Mouse (Mus musculus) B cell, adult 2 months (primary cell): ENCODE data around the gene Plp2.

Source experiments
- DNase-seq, 2 experiments: peaks; one replicate each; pipeline ENCODE4 v3.0.0; 2022

Gene Plp2

GRCm38 (mm10) chrX:7661086-7661485, 10.1 kb downstream of the Plp2 start:
- no peak for DNase-seq

DNA sequence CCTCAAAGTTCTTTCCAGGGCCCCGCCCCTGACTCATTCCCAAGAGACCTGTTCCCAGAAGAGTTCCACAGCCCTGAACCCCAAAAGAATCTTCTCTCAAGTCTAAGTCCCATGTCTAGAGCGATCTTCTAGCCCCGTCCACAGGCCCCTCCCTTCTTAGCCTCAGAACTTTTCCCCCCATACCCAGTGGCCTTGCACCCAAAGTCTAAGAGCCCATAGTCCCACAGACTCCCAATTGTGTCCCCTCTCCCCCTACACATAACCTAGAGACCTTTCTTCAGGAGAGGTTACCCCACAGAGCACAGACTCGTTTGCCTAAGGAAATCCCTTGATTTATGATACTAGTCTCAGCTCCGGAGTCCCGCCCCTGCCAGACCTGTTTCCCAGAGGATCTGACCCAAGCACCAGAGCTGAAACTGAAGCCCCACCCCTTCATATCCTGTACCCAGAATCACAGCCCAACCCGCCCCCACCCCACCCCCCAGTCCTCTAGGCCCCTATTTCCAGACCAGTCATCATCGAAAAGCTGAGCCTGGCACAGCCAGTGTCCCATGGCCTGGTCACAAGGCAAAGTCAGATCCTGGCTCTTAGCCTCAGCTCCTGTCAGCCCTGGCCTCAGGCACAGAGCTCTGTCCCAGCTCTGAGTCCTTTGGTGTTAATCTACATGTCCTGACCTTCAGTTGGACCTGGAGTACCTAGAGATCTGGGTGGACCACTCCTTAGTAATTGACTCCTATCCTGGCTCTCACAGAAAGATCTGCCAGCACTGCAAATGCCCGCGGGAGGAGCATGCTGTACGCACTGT, 12.2 kb downstream of the Plp2 start:
- DNase-seq = no peak

DNA sequence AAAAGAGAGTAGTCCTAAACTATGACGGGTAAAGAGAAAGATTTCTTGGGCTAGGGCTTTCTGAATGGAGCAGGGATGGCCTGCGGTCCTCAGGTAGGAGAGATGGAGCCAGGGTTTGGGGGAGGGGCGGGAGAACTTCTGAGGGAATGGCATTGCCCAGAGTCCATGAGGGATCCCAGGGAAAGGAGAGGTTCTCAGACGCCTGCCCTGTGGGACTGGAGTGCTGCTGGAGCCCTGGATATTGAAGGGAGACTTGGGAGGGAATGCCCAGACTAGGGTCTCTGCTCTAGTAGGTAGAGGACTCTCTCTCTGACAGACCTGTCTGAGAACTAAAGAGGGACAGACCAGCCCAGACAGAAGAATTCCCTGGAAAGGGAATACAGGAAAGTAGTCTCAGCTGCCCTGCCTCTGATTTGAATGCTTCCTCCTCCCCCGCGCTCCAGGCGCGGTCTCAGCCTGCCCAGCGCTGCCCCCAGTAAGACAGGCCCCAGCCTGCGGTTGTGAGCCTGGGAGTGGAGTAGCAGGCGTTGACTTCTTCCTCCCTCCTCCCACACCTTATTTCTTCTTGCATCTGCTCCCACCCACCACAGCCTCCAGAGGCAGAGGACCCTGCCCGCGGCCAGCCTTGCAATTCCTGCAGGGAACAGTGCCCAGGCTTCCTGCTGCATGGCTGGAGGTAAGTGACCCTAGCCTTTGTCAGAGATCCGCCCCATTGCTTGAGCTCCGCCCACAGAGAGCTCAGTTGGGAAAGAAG, 13.0 kb downstream of the Plp2 start:
- DNase-seq = no peak

DNA sequence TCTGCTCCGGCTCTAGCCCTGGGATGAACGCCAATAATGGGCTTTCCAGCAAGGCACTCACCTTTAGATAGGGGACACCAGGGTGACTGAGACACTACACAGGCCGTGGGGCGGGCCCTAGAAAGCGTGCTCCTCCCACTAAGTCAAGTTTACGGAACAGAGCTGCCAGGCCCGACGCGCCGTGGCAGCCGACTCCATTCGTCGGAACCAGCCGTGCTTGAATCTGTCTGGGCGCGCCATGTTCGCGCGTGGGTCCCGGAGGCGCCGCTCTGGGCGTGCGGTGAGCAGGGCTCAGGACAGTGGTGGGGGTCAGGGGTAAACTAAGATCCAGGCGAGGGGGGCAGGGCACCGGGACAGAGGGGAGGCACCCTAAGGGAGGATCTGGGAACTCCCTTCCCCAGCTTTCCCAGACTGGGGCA, 14.0 kb downstream of the Plp2 start, which contains the start of gene Prickle3:
TSS of gene Prickle3 (plus strand) at position 40 of the 419 bp plus-strand sequence.
- peak; percentile 72 to 75 for DNase-seq

DNA sequence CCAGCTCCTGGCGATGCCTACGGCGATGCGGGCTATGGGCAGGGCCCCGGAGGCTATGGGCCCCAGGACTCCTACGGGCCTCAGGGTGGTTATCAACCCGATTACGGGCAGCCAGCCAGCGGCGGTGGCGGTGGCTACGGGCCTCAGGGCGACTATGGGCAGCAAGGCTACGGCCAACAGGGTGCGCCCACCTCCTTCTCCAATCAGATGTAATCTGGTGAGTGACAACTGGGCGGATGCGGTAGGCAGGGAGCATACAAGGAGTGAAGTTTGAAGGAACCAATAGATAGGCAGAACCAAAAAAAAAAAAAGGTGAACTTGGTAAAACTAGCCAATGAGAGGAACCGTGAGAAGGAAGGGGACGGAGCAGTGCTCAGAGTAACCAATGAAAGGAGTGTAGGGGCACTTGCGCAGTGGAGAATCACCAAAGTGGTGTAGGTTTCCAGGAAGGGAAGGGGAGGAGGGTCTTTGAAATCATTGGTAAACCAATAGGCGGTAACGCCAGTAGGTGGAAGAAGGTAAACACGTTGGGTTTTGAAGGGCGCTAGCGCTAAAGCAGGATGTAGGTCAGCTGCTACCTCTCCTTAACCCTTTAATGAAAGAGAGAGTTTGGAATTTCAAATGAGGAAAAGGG, 22.4 kb downstream of the Plp2 start:
- peak; percentile 70 to 71 for DNase-seq

GRCm38 (mm10) chrX:7645349-7645748, 25.8 kb downstream of the Plp2 start:
- DNase-seq = peak; percentile 89 to 91

DNA sequence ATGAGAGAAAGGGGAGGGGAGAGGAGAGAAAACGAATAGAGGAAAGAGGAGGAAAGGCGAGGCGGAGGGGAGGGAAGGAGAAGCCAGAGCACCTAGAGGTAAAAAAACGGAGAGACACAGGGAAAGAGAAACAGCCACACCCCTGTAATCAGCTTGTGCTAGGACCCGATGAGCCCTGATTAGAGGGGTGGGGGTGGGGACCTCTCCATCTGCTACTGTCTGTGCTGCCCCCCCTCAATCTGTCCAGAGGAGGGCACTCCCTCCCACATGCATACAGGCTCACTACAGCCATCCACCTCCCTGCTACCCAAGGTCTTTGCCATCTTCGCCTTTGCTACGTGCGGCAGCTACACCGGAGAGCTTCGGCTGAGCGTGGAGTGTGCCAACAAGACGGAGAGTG, 30.4 kb downstream of the Plp2 start:
- DNase-seq = no peak

DNA sequence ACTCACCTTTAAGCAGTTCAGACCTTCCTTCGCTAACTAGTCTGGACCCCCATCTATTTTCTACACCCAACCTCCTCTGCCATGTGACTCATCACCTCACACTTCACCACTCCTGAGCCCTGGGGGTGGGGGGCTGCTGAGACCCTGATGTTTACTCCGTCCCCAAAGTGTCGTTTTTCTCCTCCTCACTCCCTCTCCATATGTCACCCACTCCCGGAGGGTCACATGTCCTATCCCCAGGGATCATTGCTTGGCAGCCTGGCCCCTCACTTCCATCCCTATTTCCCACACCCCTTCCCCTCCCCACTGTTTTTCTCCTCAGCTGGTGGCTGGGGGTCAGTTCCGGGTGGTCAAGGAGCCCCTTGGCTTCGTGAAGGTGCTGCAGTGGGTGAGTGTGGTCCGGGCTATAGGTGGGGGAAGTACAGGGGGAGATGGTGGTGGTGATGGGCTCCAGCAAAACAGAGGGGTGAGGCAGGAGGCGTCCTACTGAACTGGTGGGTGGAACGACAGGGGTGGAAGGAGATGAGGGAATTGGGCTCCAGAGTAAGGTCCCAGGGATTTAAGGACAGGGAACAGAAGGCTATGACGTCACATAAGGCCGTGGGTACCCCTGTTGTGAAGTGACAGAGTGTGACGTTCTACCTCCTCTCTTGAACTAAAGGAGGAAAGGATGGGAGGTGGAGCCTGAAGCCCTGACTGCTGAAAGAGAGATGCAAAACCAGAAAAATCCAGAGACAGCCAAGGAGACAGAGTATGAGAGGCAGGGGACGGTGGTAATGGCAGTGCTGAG, 31.5 kb downstream of the Plp2 start:
- no peak for DNase-seq

- peak; percentile 86 to 90 for DNase-seq
Observed at GRCm38 (mm10) chrX:7638401-7639091, 32.6 kb downstream of the Plp2 start, which contains the start of gene Syp. Gene Syp, plus strand, starts transcription at chrX:7638471.

DNA sequence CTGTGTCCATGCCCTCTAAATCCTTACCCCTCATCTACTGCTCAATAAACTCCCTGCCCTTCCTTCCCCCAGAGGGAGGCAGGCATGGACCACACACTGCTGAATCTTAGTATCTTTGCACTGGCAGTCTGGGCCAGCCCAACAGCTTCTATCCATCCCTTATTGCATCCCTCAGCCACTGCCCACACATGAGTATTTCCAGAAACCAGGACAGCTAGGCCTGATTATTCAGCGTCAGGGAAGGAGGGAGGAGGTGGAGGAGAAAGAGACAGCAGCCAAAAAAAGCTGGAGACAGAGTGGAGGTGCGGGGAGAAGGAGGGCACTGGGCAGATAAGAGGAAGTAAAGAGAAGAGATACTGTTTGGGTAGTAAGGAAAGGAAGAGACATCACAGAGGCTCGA, 36.1 kb downstream of the Plp2 start:
- DNase-seq = no peak

- DNase-seq = no peak
Observed at GRCm38 (mm10) chrX:7632560-7632959, 38.6 kb downstream of the Plp2 start.
